Mouse (Mus musculus) left cerebral cortex, postnatal 36 days (tissue): ENCODE measurements around the gene Chd8. TPM values are rescaled to one million over a fixed set of nuclear protein-coding genes. Genes with fewer than 3 reads are reported as not detected.

Source experiments
- DNase-seq, 2 experiments: peaks; one replicate each; pipeline ENCODE4 v3.0.0; 2021 to 2022; ENCODE audit warnings: low spot score in 2 of 2, mixed read lengths in 1 of 2
- intact Hi-C: fragments of 180-260 bp; cut with DNase I; formaldehyde crosslinking; loops from one replicate; pipeline ENCODE4 v1.15.1; 2025
- total RNA-seq, 2 experiments: library from RNA; stranded (reverse); gene quantifications; 2 replicates each; pipeline ENCODE4 v1.2.3; 2021

Gene Chd8
- total RNA-seq, 2 experiments from 2014 or later: 99.3 to 148 TPM

GRCm38 (mm10) chr14:52225972-52226371 is 31.6 kb downstream of the Chd8 start:
- intact Hi-C loops: no loop called here

DNA sequence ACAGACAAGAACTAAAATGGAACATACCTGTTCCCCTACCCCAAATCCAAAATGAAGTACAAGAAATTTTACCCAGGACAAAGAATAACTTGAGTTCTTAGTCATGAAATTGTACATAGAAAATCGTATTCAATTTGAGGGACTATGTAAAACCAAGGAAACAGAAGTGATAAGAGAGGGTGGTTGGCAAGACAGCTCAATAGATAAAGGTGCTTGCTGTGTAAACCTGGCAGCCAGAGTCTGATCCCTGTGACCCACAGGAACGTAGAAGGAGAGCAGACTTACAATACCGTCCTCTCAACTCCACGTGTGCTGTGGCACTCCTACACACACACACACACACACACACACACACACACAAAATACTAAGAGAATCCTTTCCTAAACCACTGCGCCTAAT is 40.3 kb downstream of the Chd8 start:
- intact Hi-C loops: no loop called here

More at GRCm38 (mm10) chr14:52225972-52226371, 31.6 kb downstream of the Chd8 start:
- DNase-seq: no peak

GRCm38 (mm10) chr14:52199412-52199811 is 58.2 kb downstream of the Chd8 start:
- intact Hi-C loops: loop anchor here (5.0 to 10.0 kb wide), 2 partner anchors 77 to 295 kb away; no protein-coding TSS in a partner anchor
- DNase-seq: no peak

More for the DNA sequence above, 40.3 kb downstream of the Chd8 start:
- DNase-seq: no peak

- no peak for DNase-seq
- intact Hi-C loops: loop anchor here (5.0 to 10.0 kb wide), 2 partner anchors 76 to 293 kb away; no protein-coding TSS in a partner anchor
Observed at GRCm38 (mm10) chr14:52198141-52198540, 59.4 kb downstream of the Chd8 start.

DNA sequence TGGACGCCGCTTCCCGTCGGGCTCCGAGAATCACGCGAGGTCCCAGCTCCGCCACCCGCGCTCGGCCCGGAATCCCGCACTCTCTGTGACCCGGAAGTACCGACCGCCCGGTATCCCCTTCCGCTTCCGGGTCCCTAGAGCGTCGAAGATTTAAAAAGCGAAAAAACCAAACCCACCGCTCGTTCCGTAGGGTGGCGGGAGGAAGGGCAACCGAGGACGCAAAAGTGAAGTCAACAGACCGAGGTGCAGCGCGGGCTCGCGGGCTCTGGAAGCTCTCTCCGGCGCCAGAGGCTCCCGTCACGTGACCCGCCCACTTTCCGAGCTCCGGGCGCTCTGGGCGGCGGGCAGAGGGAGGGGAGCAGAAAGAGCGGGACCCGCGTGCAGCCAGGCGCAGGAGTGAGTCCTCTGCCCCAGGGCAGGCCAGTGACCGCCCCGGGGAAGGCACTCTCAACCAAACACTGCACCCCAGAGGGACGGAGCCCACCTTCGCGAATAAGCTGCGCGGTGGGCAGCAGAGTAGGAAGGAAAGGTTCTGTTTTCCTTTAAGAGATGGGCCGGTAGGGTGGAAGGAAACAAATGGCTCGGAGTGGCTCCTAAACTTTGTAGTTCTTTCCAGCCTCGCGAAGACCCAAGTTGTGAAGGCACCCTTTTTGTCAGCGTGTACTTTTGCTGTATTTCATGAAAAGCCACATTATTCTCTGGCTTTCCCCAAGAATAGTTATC is 60.3 kb downstream of the Chd8 start, which contains the start of gene Supt16:
Gene Supt16 (minus strand): TSS at position 261 of the 723 bp plus-strand sequence.
- intact Hi-C loops: loop anchor here (5.0 to 10.0 kb wide), 2 partner anchors 75 to 293 kb away; no protein-coding TSS in a partner anchor
- peak; percentile 86 for DNase-seq

DNA sequence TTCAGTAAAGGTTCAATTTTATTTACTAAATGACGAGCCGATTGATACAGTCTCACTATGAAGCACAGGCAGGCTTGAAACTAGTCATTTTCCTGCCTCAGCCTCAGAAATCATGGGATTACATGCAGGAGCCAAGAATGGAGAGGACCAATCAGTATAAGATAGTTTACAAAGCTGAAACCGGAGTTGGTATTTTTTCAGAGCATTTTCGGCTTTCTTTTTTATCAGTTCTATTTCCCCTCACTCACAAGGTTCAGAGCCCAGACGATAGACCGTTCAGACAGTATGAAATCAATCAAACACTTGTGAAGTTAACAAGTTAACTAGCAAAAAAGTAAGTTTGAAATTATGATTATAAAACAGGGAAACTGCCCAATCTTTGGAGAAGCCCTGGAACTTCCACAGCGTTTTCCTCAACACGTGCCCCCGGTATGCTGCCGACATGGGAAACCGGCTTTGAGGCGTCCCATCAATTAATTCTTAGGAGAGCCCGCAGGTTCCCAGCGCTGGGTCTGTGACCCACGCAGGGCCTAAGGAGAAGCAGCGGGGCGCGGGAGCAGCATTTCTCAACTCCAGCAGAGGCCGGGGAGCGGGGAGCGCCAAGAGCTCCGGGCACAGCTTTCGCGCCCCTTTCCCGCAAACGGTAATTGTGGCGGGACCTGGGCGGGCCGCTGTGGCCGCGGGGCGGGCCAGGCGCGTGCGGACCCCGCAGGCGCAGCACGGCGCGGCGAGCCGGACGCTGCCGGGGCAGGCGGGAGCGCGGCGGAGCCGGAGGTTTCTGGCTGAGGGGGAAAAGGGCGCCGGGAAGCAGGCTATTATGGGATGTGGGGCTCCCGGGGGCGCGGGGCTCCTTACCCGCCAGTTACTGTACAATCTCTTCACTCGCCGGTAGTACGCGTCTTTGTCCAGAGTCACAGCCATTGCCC is 61.1 kb downstream of the Chd8 start:
- DNase-seq: no peak
- intact Hi-C loops: loop anchor here (5.0 to 10.0 kb wide), 2 partner anchors 74 to 292 kb away; no protein-coding TSS in a partner anchor

DNA sequence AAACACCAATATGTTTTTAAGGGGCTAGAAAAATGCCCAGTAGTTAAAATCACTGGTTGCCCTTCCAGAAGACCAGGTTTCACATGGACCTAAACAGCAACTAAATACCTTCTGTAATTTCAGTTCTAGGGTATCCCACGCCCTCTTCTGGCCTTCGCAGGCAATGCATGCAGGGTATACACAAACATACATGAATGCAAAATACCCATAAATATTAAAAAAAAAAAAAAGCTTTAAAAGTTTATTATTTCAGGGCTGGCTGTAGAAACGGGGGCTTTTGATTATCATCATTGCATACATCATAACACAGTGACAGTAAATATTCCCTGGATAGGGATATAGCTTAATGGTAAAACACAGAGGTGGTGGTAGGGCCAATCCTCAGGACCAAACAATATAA is 61.9 kb downstream of the Chd8 start:
- DNase-seq: no peak
- intact Hi-C loops: loop anchor here (5.0 to 10.0 kb wide), 2 partner anchors 73 to 291 kb away; no protein-coding TSS in a partner anchor

DNA sequence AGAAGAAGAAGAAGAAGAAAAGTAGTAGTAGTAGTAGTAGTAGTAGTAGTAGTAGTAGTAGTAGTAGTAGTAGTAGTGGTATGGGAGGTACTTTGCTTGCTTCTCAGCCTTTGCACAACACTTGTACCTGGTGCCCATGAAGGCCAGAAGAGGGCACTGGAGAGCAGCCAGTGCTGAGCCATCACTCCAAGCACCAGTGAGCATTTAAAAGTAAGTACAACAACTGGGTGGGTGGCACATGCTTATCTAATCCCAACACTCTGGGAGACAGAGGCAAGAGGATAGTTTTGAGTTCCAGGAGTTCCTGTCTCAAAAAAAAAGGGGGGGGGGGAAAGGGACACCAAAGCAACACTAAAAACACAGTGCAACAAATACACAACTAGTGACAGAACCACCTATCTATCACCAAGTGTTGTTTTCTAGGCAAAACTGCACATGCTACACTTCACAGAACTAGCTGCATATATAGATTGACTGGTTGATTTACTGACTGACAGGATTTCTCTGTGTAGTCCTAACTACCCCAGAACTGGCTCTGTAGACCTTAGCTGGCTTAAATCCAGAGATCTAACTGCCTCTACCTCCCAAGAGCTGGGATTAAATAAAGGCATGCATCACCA is 66.7 kb downstream of the Chd8 start:
- intact Hi-C loops: loop anchor here (10.0 kb wide), 1 partner anchor 286 kb away; no protein-coding TSS in a partner anchor
- DNase-seq: no peak

GRCm38 (mm10) chr14:52189519-52189918 is 68.1 kb downstream of the Chd8 start:
- intact Hi-C loops: no loop called here

GRCm38 (mm10) chr14:52188788-52189187 is 68.8 kb downstream of the Chd8 start:
- DNase-seq: no peak
- intact Hi-C loops: no loop called here

More at GRCm38 (mm10) chr14:52189519-52189918, 68.1 kb downstream of the Chd8 start:
- no peak for DNase-seq

DNA sequence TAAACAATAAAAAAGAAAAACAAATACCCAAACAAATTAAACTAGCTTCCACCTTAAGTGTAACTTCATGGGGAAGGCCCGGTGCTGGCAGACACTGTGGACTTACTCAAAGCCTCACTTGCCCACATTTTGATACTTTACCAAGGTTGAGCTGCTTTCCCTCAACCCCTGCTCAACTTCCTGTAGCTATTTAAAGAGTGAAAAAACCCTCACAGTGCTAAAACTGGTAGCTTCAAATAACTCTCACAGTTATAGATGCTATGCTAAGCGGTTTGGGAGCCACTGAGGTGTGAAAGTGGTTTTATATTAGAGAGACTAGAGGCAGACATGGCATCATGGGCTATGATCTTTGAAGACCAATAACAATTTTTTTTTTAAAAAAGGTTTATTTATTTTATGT is 91.0 kb downstream of the Chd8 start:
- no peak for DNase-seq
- intact Hi-C loops: loop anchor here (5.0 kb wide), 1 partner anchor 44 kb away; no protein-coding TSS in a partner anchor

GRCm38 (mm10) chr14:52160911-52161310 is 96.7 kb downstream of the Chd8 start:
- intact Hi-C loops: no loop called here

DNA sequence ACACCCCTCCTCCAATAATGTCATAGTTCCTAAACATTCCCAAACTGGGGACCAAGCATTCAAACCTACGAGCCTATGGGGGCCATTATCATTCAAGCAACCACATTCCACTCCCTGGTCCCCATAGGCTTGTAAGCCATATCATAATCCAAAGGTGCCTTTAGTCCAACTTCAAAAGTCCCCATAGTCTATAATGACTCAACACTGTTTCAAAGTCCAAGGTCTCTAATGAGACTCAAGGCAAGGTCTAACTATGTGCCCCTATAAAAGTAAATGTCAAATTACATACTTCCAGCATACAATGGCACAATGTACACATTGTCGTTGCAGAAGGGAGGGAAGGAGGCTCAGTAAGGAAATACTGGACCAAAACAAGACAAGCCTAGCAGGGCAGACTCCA is 102.6 kb downstream of the Chd8 start:
- no peak for DNase-seq
- intact Hi-C loops: no loop called here

More at GRCm38 (mm10) chr14:52160911-52161310, 96.7 kb downstream of the Chd8 start:
- DNase-seq: no peak

- DNase-seq: no peak
- intact Hi-C loops: no loop called here
Observed at GRCm38 (mm10) chr14:52152613-52153012, 105.0 kb downstream of the Chd8 start.

- intact Hi-C loops: no loop called here
- peak; percentile 30 to 31 for DNase-seq
Observed at GRCm38 (mm10) chr14:52152179-52152578, 105.4 kb downstream of the Chd8 start.

DNA sequence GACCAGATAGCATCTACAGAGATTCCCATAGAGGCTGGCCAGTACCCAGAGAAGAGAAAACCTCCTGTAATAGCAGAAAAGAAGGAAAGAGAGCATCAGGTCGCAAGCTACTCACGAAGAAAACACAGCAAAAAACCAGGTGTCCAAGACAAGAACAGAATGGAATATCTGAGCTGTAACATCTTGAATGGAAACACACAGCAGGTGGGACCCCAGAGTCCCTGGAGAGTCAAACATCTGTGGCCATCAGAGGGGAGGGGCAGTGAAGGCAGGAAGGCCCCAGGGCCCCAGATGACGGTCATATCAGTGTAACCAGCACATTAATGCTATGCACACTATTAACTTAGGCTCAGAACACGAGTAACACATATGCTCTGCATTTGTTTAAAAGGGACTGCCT is 107.7 kb downstream of the Chd8 start:
- intact Hi-C loops: no loop called here
- no peak for DNase-seq
